Mouse (Mus musculus): ENCODE measurements at regions not wholly inside any gene's neighbourhood (a gene's known extent, or its start where the extent isn't known, plus 50 kb on each side); places are given as distances from the start of the nearest gene placed in this dataset.
A peak's percentile ranks its signal among the peaks of the same experiment; 100 is the strongest.

- intact Hi-C loops (cut with DNase I) = no loop called here
- peak; percentile 25 to 32 for DNase-seq
Observed at GRCm38 (mm10) chr12:77060766-77061561, 99.0 kb upstream of the Max start.

GRCm38 (mm10) chr12:77060060-77060695, 98.2 kb upstream of the Max start:
- intact Hi-C loops (cut with DNase I) = no loop called here
- peak; percentile 40 to 60 for DNase-seq

- intact Hi-C loops (cut with DNase I) = no loop called here
- no peak for DNase-seq
Observed at GRCm38 (mm10) chr12:77059679-77060059, 97.7 kb upstream of the Max start.

- intact Hi-C loops (cut with DNase I) = no loop called here
- DNase-seq = no peak
Observed at GRCm38 (mm10) chr12:77058596-77059190, 96.7 kb upstream of the Max start.

- intact Hi-C loops (cut with DNase I) = no loop called here
- peak in 1 of 2 experiments; percentile 19 for DNase-seq
Observed at GRCm38 (mm10) chr12:77056748-77057370, 94.9 kb upstream of the Max start.

- intact Hi-C loops (cut with DNase I) = loop anchor here (5.0 kb wide), 1 partner anchor 183 kb away; the partner anchor contains the start of gene Fut8
- no peak for DNase-seq
Observed at GRCm38 (mm10) chr12:77054700-77055099, 92.7 kb upstream of the Max start.

GRCm38 (mm10) chr12:77054211-77054610, 92.2 kb upstream of the Max start:
- intact Hi-C loops (cut with DNase I) = loop anchor here (5.0 kb wide), 1 partner anchor 183 kb away; the partner anchor contains the start of gene Fut8
- DNase-seq = peak in 1 of 2 experiments; percentile 15

- intact Hi-C loops (cut with DNase I) = loop anchor here (5.0 kb wide), 1 partner anchor 184 kb away; the partner anchor contains the start of gene Fut8
- peak; percentile 71 to 73 for DNase-seq
Observed at GRCm38 (mm10) chr12:77052853-77053252, 90.9 kb upstream of the Max start.

- no peak for DNase-seq
- intact Hi-C loops (cut with DNase I) = no loop called here
Observed at GRCm38 (mm10) chr12:77048380-77048779, 86.4 kb upstream of the Max start.

- intact Hi-C loops (cut with DNase I) = no loop called here
- no peak for DNase-seq
Observed at GRCm38 (mm10) chr12:77047273-77047672, 85.3 kb upstream of the Max start.

- peak; percentile 54 to 55 for DNase-seq
- intact Hi-C loops (cut with DNase I) = no loop called here
Observed at GRCm38 (mm10) chr12:77045956-77046355, 84.0 kb upstream of the Max start.

- DNase-seq = no peak
- intact Hi-C loops (cut with DNase I) = no loop called here
Observed at GRCm38 (mm10) chr12:77045356-77045755, 83.4 kb upstream of the Max start.

- DNase-seq = no peak
- intact Hi-C loops (cut with DNase I) = no loop called here
Observed at GRCm38 (mm10) chr12:77042356-77042755, 80.4 kb upstream of the Max start.

GRCm38 (mm10) chr12:77041141-77041540, 79.1 kb upstream of the Max start:
- intact Hi-C loops (cut with DNase I) = no loop called here
- DNase-seq = no peak

- DNase-seq = no peak
- intact Hi-C loops (cut with DNase I) = no loop called here
Observed at GRCm38 (mm10) chr12:77039953-77040305, 77.9 kb upstream of the Max start.

- DNase-seq = peak; percentile 31 to 33
- intact Hi-C loops (cut with DNase I) = no loop called here
Observed at GRCm38 (mm10) chr12:77039295-77039952, 77.4 kb upstream of the Max start.

GRCm38 (mm10) chr12:77035676-77036075, 73.7 kb upstream of the Max start:
- DNase-seq = no peak
- intact Hi-C loops (cut with DNase I) = no loop called here

- no peak for DNase-seq
Observed at GRCm38 (mm10) chr12:77031448-77031847, 69.4 kb upstream of the Max start.

GRCm38 (mm10) chr12:77025431-77025879, 63.5 kb upstream of the Max start:
- intact Hi-C loops (cut with DNase I) = no loop called here
- DNase-seq = peak; percentile 12 to 24

More at GRCm38 (mm10) chr12:77031448-77031847, 69.4 kb upstream of the Max start:
- intact Hi-C loops (cut with DNase I) = no loop called here

- no peak for DNase-seq
- intact Hi-C loops (cut with DNase I) = no loop called here
Observed at GRCm38 (mm10) chr12:77022538-77022937, 60.5 kb upstream of the Max start.

- intact Hi-C loops (cut with DNase I) = no loop called here
- DNase-seq = no peak
Observed at GRCm38 (mm10) chr12:77021881-77022280, 59.9 kb upstream of the Max start.
